Mouse (Mus musculus): ENCODE measurements around the gene Hectd4. TPM values are rescaled to one million over a fixed set of nuclear protein-coding genes. Genes with fewer than 3 reads are reported as not detected.

Gene Hectd4
- polyA plus RNA-seq, 1 experiment from 2014 or later: 3.3 TPM

DNA sequence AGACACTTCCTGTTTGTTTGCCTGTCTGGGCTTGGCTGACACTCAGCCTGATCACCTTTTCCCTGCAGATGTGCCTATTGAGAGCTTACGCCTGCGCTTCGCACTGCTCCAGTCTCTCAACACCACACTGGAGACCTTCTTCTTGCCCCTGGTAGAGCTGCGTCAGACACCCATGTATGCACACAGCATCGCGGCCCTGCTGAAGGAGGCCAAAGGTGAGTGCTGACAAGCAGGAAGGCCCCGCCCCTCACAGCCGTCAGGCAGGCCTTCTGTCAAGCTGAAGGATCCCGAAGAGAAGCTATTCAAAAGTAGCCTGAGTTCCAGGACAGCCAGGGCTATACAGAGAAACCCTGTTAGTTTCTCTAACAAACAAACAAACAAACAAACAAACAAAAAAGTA, 139.2 kb downstream of the Hectd4 start:
- Histone ChIP-seq H3K9ac (replicated peaks) (no peak overlapping the region), H3K9me3 (ENCODE audit: low read length) (no peaks in the 10 kb centered on the region), H3K27ac (ENCODE audit: low read depth) (no peak overlapping the region), H3K4me3 (ENCODE audit: low read depth, low read length) (no peak overlapping the region), H3K36me3 (replicated peaks; ENCODE audit: insufficient read depth, low read length) (peaks cover 98% of the 10 kb centered on the region), H3K4me2 (ENCODE audit: low read depth, low read length) (no peak overlapping the region), H3K27me3 (ENCODE audit: insufficient read depth, low read length) (no peaks in the 10 kb centered on the region), H3K4me1 (ENCODE audit: insufficient read depth) (no peaks in the 10 kb centered on the region)
- DNase-seq (peak; percentile 42), ATAC-seq (peak; percentile 71)
- TF ChIP-seq CTCF (IDR thresholded peaks at IDR 0.05; ENCODE audit: low read depth): no peak
- 67% methylated on average over 9 of the region's 9 CpGs for WGBS (ENCODE audit: insufficient replicate concordance)

DNA sequence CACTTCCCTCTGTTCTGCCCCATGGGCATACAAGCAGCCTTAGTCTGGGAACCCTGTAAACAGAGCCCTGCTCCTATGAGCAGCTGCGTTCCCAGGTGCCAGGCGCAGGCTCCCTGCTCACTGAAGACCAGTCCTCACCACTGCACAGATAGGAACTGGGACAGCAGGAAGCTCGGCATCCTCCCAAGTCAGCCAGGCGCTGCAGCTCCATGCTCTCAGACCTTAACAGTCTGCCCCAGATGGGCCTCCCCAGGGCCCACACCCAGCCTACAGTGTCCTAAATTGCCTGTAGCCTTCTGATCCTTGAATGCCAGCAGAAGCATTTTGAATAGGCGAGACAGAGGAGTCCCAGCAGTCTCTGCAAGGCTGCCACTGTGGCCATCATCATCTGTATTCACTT, 141.7 kb downstream of the Hectd4 start:
- Histone ChIP-seq H3K4me3 (ENCODE audit: low read depth, low read length) (no peak overlapping the region), H3K4me2 (ENCODE audit: low read depth, low read length) (no peak overlapping the region)

DNA sequence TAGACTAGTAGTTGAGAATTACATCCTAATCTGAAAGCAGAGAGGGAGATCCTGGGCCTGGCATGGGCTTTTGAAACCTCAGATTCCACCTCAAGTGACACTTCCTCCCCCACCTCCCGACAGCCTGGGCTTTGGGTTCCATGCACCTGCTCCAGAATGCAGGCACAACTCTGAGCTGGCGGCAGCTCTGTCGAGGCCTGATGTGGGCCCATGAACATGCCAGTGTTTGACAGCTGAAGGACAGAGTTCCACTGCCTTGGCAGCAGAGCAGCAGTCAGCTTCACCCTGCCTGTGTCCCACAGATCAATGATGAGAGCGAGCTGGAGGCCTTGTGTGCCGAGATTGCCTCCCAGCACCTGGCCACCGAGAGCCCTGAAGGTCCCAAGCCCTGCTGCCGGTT, 143.4 kb downstream of the Hectd4 start:
- DNase-seq: no peak
- Histone ChIP-seq H3K27me3 (ENCODE audit: insufficient read depth, low read length) (no peaks in the 10 kb centered on the region), H3K4me3 (ENCODE audit: low read depth, low read length) (no peak overlapping the region), H3K36me3 (replicated peaks; ENCODE audit: insufficient read depth, low read length) (peaks cover 95% of the 10 kb centered on the region), H3K4me2 (ENCODE audit: low read depth, low read length) (no peak overlapping the region), H3K27ac (ENCODE audit: low read depth) (no peak overlapping the region), H3K4me1 (ENCODE audit: insufficient read depth) (no peaks in the 10 kb centered on the region), H3K9me3 (ENCODE audit: low read length) (no peaks in the 10 kb centered on the region), H3K9ac (replicated peaks) (no peak overlapping the region)
- TF ChIP-seq CTCF (IDR thresholded peaks at IDR 0.05; ENCODE audit: low read depth) (no peak), EP300 (IDR thresholded peaks at IDR 0.05; ENCODE audit: low read depth) (no peak)
- WGBS (ENCODE audit: insufficient replicate concordance): 81% methylated on average over 7 of the region's 7 CpGs
- no peak for ATAC-seq

More for the DNA sequence above, 141.7 kb downstream of the Hectd4 start:
- ATAC-seq (no peak), DNase-seq (no peak)
- Histone ChIP-seq H3K4me1 (ENCODE audit: insufficient read depth) (no peaks in the 10 kb centered on the region), H3K27ac (ENCODE audit: low read depth) (no peak overlapping the region), H3K27me3 (ENCODE audit: insufficient read depth, low read length) (no peaks in the 10 kb centered on the region), H3K9ac (replicated peaks) (no peak overlapping the region), H3K36me3 (replicated peaks; ENCODE audit: insufficient read depth, low read length) (peaks cover 98% of the 10 kb centered on the region), H3K9me3 (ENCODE audit: low read length) (no peaks in the 10 kb centered on the region)
- no peak for TF ChIP-seq EP300 (IDR thresholded peaks at IDR 0.05; ENCODE audit: low read depth)
- 94% methylated on average over 5 of the region's 5 CpGs for WGBS (ENCODE audit: insufficient replicate concordance)

DNA sequence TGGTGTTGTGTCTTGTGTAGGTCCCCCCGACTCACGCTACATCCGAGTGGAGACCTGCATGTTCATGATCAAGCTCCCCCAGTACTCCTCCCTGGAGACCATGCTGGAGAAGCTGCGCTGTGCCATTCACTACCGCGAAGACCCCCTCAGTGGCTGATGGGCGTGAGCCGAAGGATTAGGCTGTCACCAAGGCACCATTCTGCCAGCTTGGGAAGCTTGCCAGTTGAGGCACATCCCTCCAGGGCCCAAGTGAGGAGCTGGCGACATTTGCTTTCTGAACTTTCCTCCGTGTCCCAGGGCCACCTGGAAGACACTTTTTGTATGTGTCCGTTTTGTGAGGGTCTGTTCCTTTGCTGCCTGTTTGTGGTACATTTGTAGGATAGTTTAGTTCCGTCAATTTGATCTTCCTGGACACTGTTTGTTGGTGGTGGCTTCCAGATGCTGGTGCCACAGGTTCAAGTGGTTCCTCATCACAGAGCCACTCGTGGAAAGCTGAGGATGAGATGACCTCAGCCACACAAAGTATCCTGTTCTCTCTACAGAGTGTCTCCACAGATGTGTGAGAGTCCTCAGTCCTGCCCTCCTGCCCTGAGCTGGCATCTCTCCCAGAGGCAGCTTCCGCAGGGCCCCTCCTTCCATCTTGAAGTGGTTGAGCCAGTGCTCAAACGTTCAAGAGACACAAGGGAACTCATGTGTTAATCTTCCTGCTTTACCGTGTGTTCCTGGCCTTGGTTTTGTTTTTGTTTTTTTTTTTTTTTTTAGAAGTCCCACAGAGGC, 146.6 kb downstream of the Hectd4 start:
- Histone ChIP-seq H3K4me2 (ENCODE audit: low read depth, low read length) (no peak overlapping the region), H3K27ac (ENCODE audit: low read depth) (no peak overlapping the region), H3K27me3 (ENCODE audit: insufficient read depth, low read length) (no peaks in the 10 kb centered on the region), H3K36me3 (replicated peaks; ENCODE audit: insufficient read depth, low read length) (peaks cover 80% of the 10 kb centered on the region), H3K4me3 (ENCODE audit: low read depth, low read length) (no peak overlapping the region), H3K9ac (replicated peaks) (no peak overlapping the region), H3K4me1 (ENCODE audit: insufficient read depth) (no peaks in the 10 kb centered on the region), H3K9me3 (ENCODE audit: low read length) (no peaks in the 10 kb centered on the region)
- TF ChIP-seq EP300 (IDR thresholded peaks at IDR 0.05; ENCODE audit: low read depth): no peak
- no peak for TF ChIP-seq CTCF (IDR thresholded peaks at IDR 0.05; ENCODE audit: low read depth)
- DNase-seq (no peak), ATAC-seq (no peak)
- WGBS (ENCODE audit: insufficient replicate concordance): 84% methylated on average over 16 of the region's 16 CpGs

DNA sequence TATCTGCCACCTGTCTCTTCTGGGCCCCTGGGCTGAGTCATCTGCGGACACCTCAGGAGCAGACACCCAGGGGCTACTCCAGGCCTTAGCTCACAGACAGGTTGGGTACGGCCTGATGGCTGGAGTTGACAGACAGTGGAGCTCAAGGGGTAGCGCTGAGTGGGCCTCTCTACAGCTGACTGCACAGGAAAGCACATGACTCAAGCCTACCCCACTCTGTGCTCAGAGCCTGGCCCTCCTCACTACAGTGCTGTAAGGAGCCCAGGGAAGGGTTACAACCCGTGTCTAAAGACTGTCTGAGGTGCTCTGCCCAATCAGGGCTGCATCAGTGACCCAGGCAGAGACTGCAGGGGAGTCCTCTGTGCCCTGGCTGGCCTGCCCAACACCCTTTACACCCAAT, 147.2 kb downstream of the Hectd4 start:
- H3K9ac ChIP-seq (replicated peaks): no peak overlapping the region
- no peak overlapping the region for H3K4me3 ChIP-seq (ENCODE audit: low read depth, low read length)
- no peak overlapping the region for H3K4me2 ChIP-seq (ENCODE audit: low read depth, low read length)
- no peaks in the 10 kb centered on the region for H3K4me1 ChIP-seq (ENCODE audit: insufficient read depth)
- DNase-seq: no peak
- WGBS (ENCODE audit: insufficient replicate concordance): 87% methylated on average over 4 of the region's 4 CpGs
- no peak for ATAC-seq
- H3K27ac ChIP-seq (ENCODE audit: low read depth): no peak overlapping the region
- no peak for TF ChIP-seq CTCF (IDR thresholded peaks at IDR 0.05; ENCODE audit: low read depth)
- no peak for TF ChIP-seq EP300 (IDR thresholded peaks at IDR 0.05; ENCODE audit: low read depth)
- H3K9me3 ChIP-seq (ENCODE audit: low read length): no peaks in the 10 kb centered on the region
- peaks cover 80% of the 10 kb centered on the region for H3K36me3 ChIP-seq (replicated peaks; ENCODE audit: insufficient read depth, low read length)
- no peaks in the 10 kb centered on the region for H3K27me3 ChIP-seq (ENCODE audit: insufficient read depth, low read length)

DNA sequence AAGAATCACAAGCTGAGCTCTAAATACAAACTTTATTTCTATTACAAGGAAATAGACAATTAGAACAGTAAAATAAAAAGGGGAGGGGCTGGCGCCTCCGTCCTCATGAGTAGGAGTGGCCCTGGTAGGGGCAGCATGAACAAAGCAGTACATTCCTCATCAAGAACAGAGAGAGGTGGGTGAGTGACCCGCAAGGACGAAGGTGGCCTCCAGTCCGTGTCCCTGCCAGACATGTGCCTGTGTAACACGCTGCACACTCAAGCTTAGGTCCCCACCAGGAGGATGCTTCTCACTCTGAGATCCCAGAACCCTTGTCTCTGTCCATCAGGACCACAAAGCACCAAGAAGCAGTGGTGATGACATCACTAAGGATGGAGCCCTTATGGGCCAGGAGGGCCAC, 151.7 kb downstream of the Hectd4 start:
- no peaks in the 10 kb centered on the region for H3K4me1 ChIP-seq (ENCODE audit: insufficient read depth)
- TF ChIP-seq CTCF (IDR thresholded peaks at IDR 0.05; ENCODE audit: low read depth) (no peak), EP300 (IDR thresholded peaks at IDR 0.05; ENCODE audit: low read depth) (no peak)
- H3K27me3 ChIP-seq (ENCODE audit: insufficient read depth, low read length): no peaks in the 10 kb centered on the region
- no peak overlapping the region for H3K4me3 ChIP-seq (ENCODE audit: low read depth, low read length)
- WGBS (ENCODE audit: insufficient replicate concordance): 89% methylated on average over 6 of the region's 6 CpGs
- no peak overlapping the region for H3K4me2 ChIP-seq (ENCODE audit: low read depth, low read length)
- H3K27ac ChIP-seq (ENCODE audit: low read depth): no peak overlapping the region
- peaks cover 73% of the 10 kb centered on the region for H3K36me3 ChIP-seq (replicated peaks; ENCODE audit: insufficient read depth, low read length)
- DNase-seq (no peak), ATAC-seq (no peak)
- no peak overlapping the region for H3K9ac ChIP-seq (replicated peaks)
- no peaks in the 10 kb centered on the region for H3K9me3 ChIP-seq (ENCODE audit: low read length)

All from liver, postnatal 0 days (tissue).